Mouse (Mus musculus) mammary gland, adult 2 months (tissue): Measurements from ENCODE around the gene Nxf7. TPM values are rescaled to one million over a fixed set of nuclear protein-coding genes. Genes with fewer than 3 reads are reported as not detected.

ENCODE experiments used
- polyA plus RNA-seq: library from polyadenylated mRNA; depleted of rRNA; stranded (reverse); fragments of >200 nt; gene quantifications from 2 replicates; pipeline ENCODE4 v1.2.3, GENCODE M21; 2012; ENCODE audit warnings: low replicate concordance; rRNA removed

Nxf7 gene
- 0.75 and 1.7 TPM in 2 replicates for polyA plus RNA-seq

DNA sequence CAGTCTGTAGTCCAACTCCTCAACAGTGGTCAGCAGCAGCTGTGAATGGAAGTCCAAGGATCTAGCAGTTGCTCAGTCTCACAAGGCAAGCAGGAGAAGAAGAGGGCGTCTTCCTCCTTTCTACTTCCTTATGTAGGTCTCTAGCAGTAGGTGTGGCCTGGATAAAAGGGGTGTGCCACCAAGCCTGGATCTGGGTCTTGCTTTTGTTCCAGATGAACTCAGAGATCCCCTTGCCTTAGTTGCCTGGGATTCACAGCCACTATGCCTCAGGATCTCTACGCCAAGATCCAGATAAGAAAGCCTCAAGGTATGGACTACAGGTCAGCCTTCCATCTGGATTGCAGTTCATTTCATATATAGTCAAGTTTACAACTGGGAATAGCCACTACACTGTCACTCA, at the start of gene Nxf7:
Gene Nxf7, minus strand, starts transcription at position 101 of the 400 bp plus-strand sequence.

DNA sequence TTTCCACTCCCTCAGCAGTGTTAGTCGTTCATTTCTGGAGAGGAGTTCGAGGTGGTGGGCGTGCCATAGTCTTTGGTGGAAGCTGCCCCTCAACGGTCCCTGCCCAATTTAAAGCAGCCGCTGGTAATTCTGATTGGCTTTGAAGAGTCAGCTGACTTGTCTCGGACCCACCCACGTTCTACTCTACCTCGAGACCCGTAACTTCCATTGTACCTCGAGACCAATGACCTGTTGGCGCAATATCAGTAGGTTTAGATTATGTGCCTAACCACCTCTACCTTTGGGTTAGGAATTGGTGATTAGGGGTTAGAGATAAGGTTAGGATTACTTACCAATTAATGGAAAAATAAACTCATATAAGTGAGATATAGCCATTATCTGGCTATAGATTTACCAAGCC, 29.0 kb upstream of the Nxf7 start, which contains the start of gene Prame:
Gene Prame, minus strand, starts transcription at position 101 of the 400 bp plus-strand sequence.

Other genes starting within 250 kb of the Nxf7 start
- not detected in 2 replicates for gene Gm5128, start 225.5 kb downstream of the Nxf7 start, polyA plus RNA-seq
- gene Gm7903, start 164.9 kb downstream of the Nxf7 start, polyA plus RNA-seq = not detected in 2 replicates
- not detected in 2 replicates for gene AV320801, start 104.2 kb downstream of the Nxf7 start, polyA plus RNA-seq
- gene Prame, start 28.9 kb upstream of the Nxf7 start, polyA plus RNA-seq = not detected in 2 replicates
- gene Tcp11x2, start 95.0 kb upstream of the Nxf7 start, polyA plus RNA-seq = not detected in 2 replicates
- not detected in 2 replicates for gene Tmsb15a, start 126.5 kb upstream of the Nxf7 start, polyA plus RNA-seq
- 0.90 and 1.1 TPM in 2 replicates for gene Armcx5, start 144.0 kb upstream of the Nxf7 start, polyA plus RNA-seq
- 12.1 and 14.5 TPM in 2 replicates for gene Gprasp1, start 144.0 kb upstream of the Nxf7 start, polyA plus RNA-seq
- gene Bhlhb9, start 198.8 kb upstream of the Nxf7 start, polyA plus RNA-seq = 2.1 and 3.1 TPM in 2 replicates
- 0.55 and 6.6 TPM in 2 replicates for gene Gprasp2, start 240.3 kb upstream of the Nxf7 start, polyA plus RNA-seq